Mouse (Mus musculus): ENCODE measurements around the gene Ucp2. TPM values are rescaled to one million over a fixed set of nuclear protein-coding genes. Genes with fewer than 3 reads are reported as not detected.

Gene Ucp2
- total RNA-seq (2014; fragmentation: Nextera tagmentation) (688 and 701 TPM in 2 replicates), total RNA-seq (2017) (142 and 164 TPM in 2 replicates), polyA plus RNA-seq (2012) (838 and 989 TPM in 2 replicates)

GRCm38 (mm10) chr7:100493117-100493483 is at the start of gene Ucp2:
Gene Ucp2, plus strand, starts transcription at chr7:100493337.
- H3K27me3 ChIP-seq (ENCODE audit: insufficient read depth, low read length): no peaks in the 10 kb centered on the region
- H3K9me3 ChIP-seq (replicated peaks): no peaks in the 10 kb centered on the region
- peak; percentile 46 for ATAC-seq (ENCODE audit: extremely low read depth, insufficient number of reproducible peaks, low FRiP score, poor library complexity, severe bottlenecking)
- H3K36me3 ChIP-seq (replicated peaks): peaks cover 44% of the 10 kb centered on the region
- TF ChIP-seq POLR2AphosphoS5 (IDR thresholded peaks at IDR 0.05; ENCODE audit: insufficient replicate concordance, low read depth, low read length) (peak; percentile 91), CTCF (IDR thresholded peaks at IDR 0.05; ENCODE audit: low read depth, low read length) (no peak), TAL1 (conservative IDR thresholded peaks at IDR 0.05; ENCODE audit: low read depth, low read length) (no peak), GATA1 (IDR thresholded peaks at IDR 0.05; ENCODE audit: borderline replicate concordance, low read length) (no peak), GATA2 (IDR thresholded peaks at IDR 0.05; ENCODE audit: borderline replicate concordance, low read depth, low read length) (no peak)
- peaks cover 54% of the 10 kb centered on the region for H3K4me1 ChIP-seq (ENCODE audit: insufficient read depth, low read depth, low read length)
- H3K4me3 ChIP-seq (ENCODE audit: low read depth, low read length): peak within 1 kb of the TSS; percentile 91
- peak; percentile 83 for DNase-seq (ENCODE audit: low spot score)

GRCm38 (mm10) chr7:100443728-100444127 is 49.4 kb upstream of the Ucp2 start:
- ATAC-seq (ENCODE audit: extremely low read depth, insufficient number of reproducible peaks, low FRiP score, poor library complexity, severe bottlenecking) (no peak), DNase-seq (ENCODE audit: low spot score) (peak; percentile 29)
- peaks cover 5% of the 10 kb centered on the region; the same call in 1 of the 2 replicates for H3K4me1 ChIP-seq (ENCODE audit: insufficient read depth, low read depth, low read length)
- H3K27me3 ChIP-seq (ENCODE audit: insufficient read depth, low read length): no peaks in the 10 kb centered on the region
- H3K9me3 ChIP-seq (replicated peaks): no peaks in the 10 kb centered on the region
- no peak for TF ChIP-seq POLR2AphosphoS5 (IDR thresholded peaks at IDR 0.05; ENCODE audit: insufficient replicate concordance, low read depth, low read length)
- no peak for TF ChIP-seq GATA1 (IDR thresholded peaks at IDR 0.05; ENCODE audit: borderline replicate concordance, low read length)
- TF ChIP-seq TAL1 (conservative IDR thresholded peaks at IDR 0.05; ENCODE audit: low read depth, low read length): no peak
- TF ChIP-seq GATA2 (IDR thresholded peaks at IDR 0.05; ENCODE audit: borderline replicate concordance, low read depth, low read length): no peak
- TF ChIP-seq CTCF (IDR thresholded peaks at IDR 0.05; ENCODE audit: low read depth, low read length): no peak
- no peak overlapping the region for H3K4me3 ChIP-seq (ENCODE audit: low read depth, low read length)
- peaks cover 83% of the 10 kb centered on the region for H3K36me3 ChIP-seq (replicated peaks)

- Histone ChIP-seq H3K27me3 (ENCODE audit: insufficient read depth, low read length) (no peaks in the 10 kb centered on the region), H3K4me1 (ENCODE audit: insufficient read depth, low read depth, low read length) (peaks cover 5% of the 10 kb centered on the region; the same call in 1 of the 2 replicates), H3K36me3 (replicated peaks) (peaks cover 86% of the 10 kb centered on the region), H3K4me3 (ENCODE audit: low read depth, low read length) (no peak overlapping the region), H3K9me3 (replicated peaks) (no peaks in the 10 kb centered on the region)
- ATAC-seq (ENCODE audit: extremely low read depth, insufficient number of reproducible peaks, low FRiP score, poor library complexity, severe bottlenecking) (no peak), DNase-seq (ENCODE audit: low spot score) (no peak)
- TF ChIP-seq TAL1 (conservative IDR thresholded peaks at IDR 0.05; ENCODE audit: low read depth, low read length) (no peak), GATA2 (IDR thresholded peaks at IDR 0.05; ENCODE audit: borderline replicate concordance, low read depth, low read length) (no peak), POLR2AphosphoS5 (IDR thresholded peaks at IDR 0.05; ENCODE audit: insufficient replicate concordance, low read depth, low read length) (no peak), CTCF (IDR thresholded peaks at IDR 0.05; ENCODE audit: low read depth, low read length) (no peak), GATA1 (IDR thresholded peaks at IDR 0.05; ENCODE audit: borderline replicate concordance, low read length) (no peak)
Measured at GRCm38 (mm10) chr7:100446271-100446670, 46.9 kb upstream of the Ucp2 start.

GRCm38 (mm10) chr7:100448530-100448929 is 44.6 kb upstream of the Ucp2 start:
- Histone ChIP-seq H3K9me3 (replicated peaks) (no peaks in the 10 kb centered on the region), H3K36me3 (replicated peaks) (peaks cover 87% of the 10 kb centered on the region), H3K4me1 (ENCODE audit: insufficient read depth, low read depth, low read length) (no peaks in the 10 kb centered on the region), H3K27me3 (ENCODE audit: insufficient read depth, low read length) (no peaks in the 10 kb centered on the region), H3K4me3 (ENCODE audit: low read depth, low read length) (no peak overlapping the region)
- no peak for DNase-seq (ENCODE audit: low spot score)
- TF ChIP-seq POLR2AphosphoS5 (IDR thresholded peaks at IDR 0.05; ENCODE audit: insufficient replicate concordance, low read depth, low read length): no peak
- TF ChIP-seq GATA1 (IDR thresholded peaks at IDR 0.05; ENCODE audit: borderline replicate concordance, low read length): no peak
- no peak for TF ChIP-seq GATA2 (IDR thresholded peaks at IDR 0.05; ENCODE audit: borderline replicate concordance, low read depth, low read length)
- no peak for TF ChIP-seq TAL1 (conservative IDR thresholded peaks at IDR 0.05; ENCODE audit: low read depth, low read length)
- no peak for TF ChIP-seq CTCF (IDR thresholded peaks at IDR 0.05; ENCODE audit: low read depth, low read length)
- no peak for ATAC-seq (ENCODE audit: extremely low read depth, insufficient number of reproducible peaks, low FRiP score, poor library complexity, severe bottlenecking)

- Histone ChIP-seq H3K27me3 (ENCODE audit: insufficient read depth, low read length) (no peaks in the 10 kb centered on the region), H3K9me3 (replicated peaks) (no peaks in the 10 kb centered on the region), H3K4me1 (ENCODE audit: insufficient read depth, low read depth, low read length) (no peaks in the 10 kb centered on the region), H3K36me3 (replicated peaks) (peaks cover 87% of the 10 kb centered on the region), H3K4me3 (ENCODE audit: low read depth, low read length) (no peak overlapping the region)
- no peak for TF ChIP-seq GATA2 (IDR thresholded peaks at IDR 0.05; ENCODE audit: borderline replicate concordance, low read depth, low read length)
- no peak for TF ChIP-seq GATA1 (IDR thresholded peaks at IDR 0.05; ENCODE audit: borderline replicate concordance, low read length)
- no peak for TF ChIP-seq CTCF (IDR thresholded peaks at IDR 0.05; ENCODE audit: low read depth, low read length)
- TF ChIP-seq POLR2AphosphoS5 (IDR thresholded peaks at IDR 0.05; ENCODE audit: insufficient replicate concordance, low read depth, low read length): no peak
- TF ChIP-seq TAL1 (conservative IDR thresholded peaks at IDR 0.05; ENCODE audit: low read depth, low read length): no peak
- DNase-seq (ENCODE audit: low spot score) (no peak), ATAC-seq (ENCODE audit: extremely low read depth, insufficient number of reproducible peaks, low FRiP score, poor library complexity, severe bottlenecking) (no peak)
Measured at GRCm38 (mm10) chr7:100448985-100449384, 44.2 kb upstream of the Ucp2 start.

GRCm38 (mm10) chr7:100458153-100458552 is 35.0 kb upstream of the Ucp2 start:
- H3K36me3 ChIP-seq (replicated peaks): peaks cover 94% of the 10 kb centered on the region
- H3K4me3 ChIP-seq (ENCODE audit: low read depth, low read length): no peak overlapping the region
- peaks cover 49% of the 10 kb centered on the region for H3K4me1 ChIP-seq (ENCODE audit: insufficient read depth, low read depth, low read length)
- peak; percentile 68 for DNase-seq (ENCODE audit: low spot score)
- ATAC-seq (ENCODE audit: extremely low read depth, insufficient number of reproducible peaks, low FRiP score, poor library complexity, severe bottlenecking): peak; percentile 82
- no peaks in the 10 kb centered on the region for H3K9me3 ChIP-seq (replicated peaks)
- H3K27me3 ChIP-seq (ENCODE audit: insufficient read depth, low read length): no peaks in the 10 kb centered on the region
- TF ChIP-seq GATA2 (IDR thresholded peaks at IDR 0.05; ENCODE audit: borderline replicate concordance, low read depth, low read length): no peak
- 0 out of 2 replicates have a peak, but pooled peaks have one; percentile 13 for TF ChIP-seq TAL1 (conservative IDR thresholded peaks at IDR 0.05; ENCODE audit: low read depth, low read length)
